Mouse (Mus musculus) MEL (cell line): ENCODE data around the gene Dnaja4. TPM values are rescaled to one million over a fixed set of nuclear protein-coding genes. Genes with fewer than 3 reads are reported as not detected.

Source experiments
- DNase-seq: peaks from one replicate; pipeline ENCODE4 v3.0.0; 2011; ENCODE audit warnings: low read depth, low spot score
- H3K27ac ChIP-seq: 2 replicates; pipeline ENCODE4 v1.5.1; 2012; ENCODE audit warnings: low read depth, mild to moderate bottlenecking, control low read depth, low read length, moderate library complexity; ENCODE audit not compliant: control insufficient read depth
- H3K27me3 ChIP-seq, 2 experiments: fragments of 150-350 bp in 1 of 2; sonication (generic) in 1 of 2; 2 replicates each; pipeline ENCODE4 v1.6.1; 2012; ENCODE audit warnings: low read length in 2 of 2, mild to moderate bottlenecking in 2 of 2, improper control_type of control experiment in 1 of 2, moderate library complexity in 1 of 2; ENCODE audit not compliant: insufficient read depth in 2 of 2, control insufficient read depth in 1 of 2
- H3K36me3 ChIP-seq, 2 experiments: 2 replicates each; pipeline ENCODE4 v1.6.1; 2012 to 2014; ENCODE audit warnings: low read length in 2 of 2, improper control_type of control experiment in 1 of 2, inconsistent platforms in 1 of 2, mild to moderate bottlenecking in 1 of 2; ENCODE audit not compliant: insufficient read depth in 2 of 2, control insufficient read depth in 1 of 2
- H3K4me1 ChIP-seq, 2 experiments: fragments of 150-350 bp in 1 of 2; sonication (generic) in 1 of 2; 2 replicates each; pipeline ENCODE4 v1.6.1; 2012; ENCODE audit warnings: low read length in 2 of 2, improper control_type of control experiment in 1 of 2, mild to moderate bottlenecking in 1 of 2; ENCODE audit not compliant: insufficient read depth in 2 of 2, control insufficient read depth in 1 of 2
- H3K4me3 ChIP-seq, 2 experiments: fragments of 150-350 bp in 1 of 2; sonication (generic) in 1 of 2; 2 replicates each; pipeline ENCODE4 v1.5.1; 2012; ENCODE audit warnings: low read depth in 2 of 2, low read length in 2 of 2, mild to moderate bottlenecking in 2 of 2, moderate library complexity in 2 of 2, control low read depth in 1 of 2, improper control_type of control experiment in 1 of 2; ENCODE audit not compliant: control insufficient read depth in 1 of 2, insufficient read depth in 1 of 2
- H3K79me2 ChIP-seq: 2 replicates; pipeline ENCODE4 v1.6.1; 2012; ENCODE audit warnings: mild to moderate bottlenecking, low read length, moderate library complexity; ENCODE audit not compliant: control insufficient read depth, poor library complexity, insufficient read depth
- H3K9ac ChIP-seq: 2 replicates; pipeline ENCODE4 v1.6.1; 2012; ENCODE audit warnings: low read depth, mild to moderate bottlenecking, control low read depth, low read length, moderate library complexity; ENCODE audit not compliant: control insufficient read depth, poor library complexity, severe bottlenecking
- H3K9me3 ChIP-seq: fragments of 150-350 bp; sonication (generic); replicated peaks from 2 replicates; pipeline ENCODE4 v1.6.1; 2012; ENCODE audit warnings: mild to moderate bottlenecking, low read length, improper control_type of control experiment, moderate library complexity; ENCODE audit not compliant: insufficient read depth
- BHLHE40 ChIP-seq: IDR thresholded peaks from 2 replicates; pipeline ENCODE4 v1.6.1; 2012; ENCODE audit warnings: low read depth, mild to moderate bottlenecking, inconsistent platforms, low read length, improper control_type of control experiment, borderline replicate concordance
- CHD1 ChIP-seq: IDR thresholded peaks from 2 replicates; pipeline ENCODE4 v1.6.1; 2012; ENCODE audit warnings: low read depth, mild to moderate bottlenecking, inconsistent platforms, low read length, improper control_type of control experiment
- E2F4 ChIP-seq: IDR thresholded peaks from 2 replicates; pipeline ENCODE4 v1.6.1; 2011; ENCODE audit warnings: low read depth, low read length, improper control_type of control experiment, borderline replicate concordance
- EP300 ChIP-seq, 2 experiments: IDR thresholded peaks; 2 replicates each; pipeline ENCODE4 v1.6.1; 2011; ENCODE audit warnings: improper control_type of control experiment in 2 of 2, low read length in 2 of 2, low read depth in 1 of 2, mild to moderate bottlenecking in 1 of 2
- GABPA ChIP-seq: IDR thresholded peaks from 2 replicates; pipeline ENCODE4 v1.6.1; 2012; ENCODE audit warnings: low read depth, mild to moderate bottlenecking, inconsistent platforms, low read length, improper control_type of control experiment, moderate library complexity
- GATA1 ChIP-seq: IDR thresholded peaks from 2 replicates; pipeline ENCODE4 v1.6.1; 2011; ENCODE audit warnings: low read depth, low read length, improper control_type of control experiment
- HCFC1 ChIP-seq: IDR thresholded peaks from 2 replicates; pipeline ENCODE4 v1.6.1; 2012; ENCODE audit warnings: low read depth, mild to moderate bottlenecking, inconsistent platforms, low read length, improper control_type of control experiment, moderate library complexity
- JUND ChIP-seq: IDR thresholded peaks from 2 replicates; pipeline ENCODE4 v1.6.1; 2011; ENCODE audit warnings: low read depth, mild to moderate bottlenecking, improper control_type of control experiment, low read length
- KAT2A ChIP-seq: conservative IDR thresholded peaks from 2 replicates; pipeline ENCODE4 v1.6.1; 2012; ENCODE audit warnings: low read depth, low read length, improper control_type of control experiment, inconsistent platforms
- MAX ChIP-seq: IDR thresholded peaks from 2 replicates; pipeline ENCODE4 v1.6.1; 2011; ENCODE audit warnings: low read length, improper control_type of control experiment
- MXI1 ChIP-seq: IDR thresholded peaks from 2 replicates; pipeline ENCODE4 v1.6.1; 2011; ENCODE audit warnings: mild to moderate bottlenecking, low read depth, low read length, improper control_type of control experiment
- MYB ChIP-seq: IDR thresholded peaks from 2 replicates; pipeline ENCODE4 v1.6.1; 2011; ENCODE audit warnings: mild to moderate bottlenecking, low read depth, low read length, improper control_type of control experiment
- MYC ChIP-seq: IDR thresholded peaks from 2 replicates; pipeline ENCODE4 v1.6.1; 2011; ENCODE audit warnings: low read depth, mild to moderate bottlenecking, low read length, improper control_type of control experiment, moderate library complexity
- NRF1 ChIP-seq: IDR thresholded peaks from 2 replicates; pipeline ENCODE4 v1.6.1; 2014; ENCODE audit warnings: low read depth, mild to moderate bottlenecking, inconsistent platforms, low read length, improper control_type of control experiment, moderate library complexity; ENCODE audit not compliant: poor library complexity, insufficient read depth, severe bottlenecking
- POLR2AphosphoS2 ChIP-seq: IDR thresholded peaks from 2 replicates; pipeline ENCODE4 v1.6.1; 2011; ENCODE audit warnings: low read length, improper control_type of control experiment
- RAD21 ChIP-seq: IDR thresholded peaks from 2 replicates; pipeline ENCODE4 v1.6.1; 2011; ENCODE audit warnings: mild to moderate bottlenecking, low read depth, low read length, improper control_type of control experiment
- RCOR1 ChIP-seq: IDR thresholded peaks from 2 replicates; pipeline ENCODE4 v1.6.1; 2012; ENCODE audit warnings: low read depth, mild to moderate bottlenecking, inconsistent platforms, low read length, improper control_type of control experiment
- SMC3 ChIP-seq: IDR thresholded peaks from 2 replicates; pipeline ENCODE4 v1.6.1; 2011; ENCODE audit warnings: low read depth, low read length, improper control_type of control experiment
- USF1 ChIP-seq: IDR thresholded peaks from 2 replicates; pipeline ENCODE4 v1.6.1; 2014; ENCODE audit warnings: low read depth, mild to moderate bottlenecking, inconsistent platforms, low read length, improper control_type of control experiment, moderate library complexity
- USF2 ChIP-seq, 2 experiments: IDR thresholded peaks; 2 replicates each; pipeline ENCODE4 v1.6.1; 2011 to 2012; ENCODE audit warnings: improper control_type of control experiment in 2 of 2, low read length in 2 of 2, borderline replicate concordance in 1 of 2, inconsistent platforms in 1 of 2, low read depth in 1 of 2, mild to moderate bottlenecking in 1 of 2; ENCODE audit not compliant: insufficient read depth in 1 of 2
- ZC3H11A ChIP-seq: IDR thresholded peaks from 2 replicates; pipeline ENCODE4 v1.6.1; 2012; ENCODE audit warnings: low read depth, mild to moderate bottlenecking, inconsistent platforms, low read length, improper control_type of control experiment
- ZMIZ1 ChIP-seq: IDR thresholded peaks from 2 replicates; pipeline ENCODE4 v1.6.1; 2012; ENCODE audit warnings: low read depth, mild to moderate bottlenecking, inconsistent platforms, low read length, improper control_type of control experiment, moderate library complexity
- ZNF384 ChIP-seq: IDR thresholded peaks from 2 replicates; pipeline ENCODE4 v1.6.1; 2012; ENCODE audit warnings: low read depth, mild to moderate bottlenecking, inconsistent platforms, low read length, improper control_type of control experiment
- polyA plus RNA-seq, 2 experiments: library from polyadenylated mRNA; stranded (reverse) in 1 of 2; unstranded in 1 of 2; fragments of >175 nt in 1 of 2; fragments of >200 nt in 1 of 2; gene quantifications; 2 replicates each; pipeline versions ENCODE4 v1.2.1 to v1.2.4; 2012; ENCODE audit warnings: low replicate concordance in 2 of 2, low read depth in 1 of 2; ENCODE audit not compliant: insufficient read length in 2 of 2, insufficient read depth in 1 of 2, missing spikeins in 1 of 2
- total RNA-seq: library from RNA; depleted of rRNA; stranded (reverse); fragments of 300-350 nt; gene quantifications from 2 replicates; pipeline ENCODE4 v1.2.3, GENCODE M21; 2012

Dnaja4 gene
- total and polyA plus RNA-seq, 3 experiments, result 10.9 to 13.0 TPM; not detected in 1

DNA sequence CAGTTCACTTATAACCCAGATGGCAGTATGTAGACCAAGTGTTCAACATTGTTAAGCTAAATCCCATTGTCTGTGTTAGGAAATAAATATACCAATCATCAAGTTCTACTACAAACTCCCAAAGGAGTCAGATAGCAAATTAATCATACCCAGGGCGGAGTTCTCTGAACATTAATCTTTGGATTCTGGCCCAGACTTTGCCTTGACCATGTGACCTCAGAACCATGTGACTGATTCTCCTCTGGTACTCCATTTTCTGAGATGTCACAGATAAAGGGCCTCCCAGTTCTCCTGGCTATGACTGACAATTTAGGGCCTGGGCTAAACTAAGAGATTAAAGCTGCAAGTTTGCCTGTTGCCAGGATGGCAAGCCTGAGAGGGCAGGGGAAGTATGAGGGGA is 49.3 kb upstream of the Dnaja4 start (continued):
- TF ChIP-seq RAD21 (no peak), MAX (peak; percentile 93), KAT2A (no peak), USF1 (peak; percentile 96), BHLHE40 (no peak), EP300 (IDR thresholded peaks at IDR 0.05; ENCODE audit: low read depth in 1 of 2, low read length in 2 of 2) (peak in 1 of 2 experiments; percentile 21; a peak in 2 of 4 replicates)

DNA sequence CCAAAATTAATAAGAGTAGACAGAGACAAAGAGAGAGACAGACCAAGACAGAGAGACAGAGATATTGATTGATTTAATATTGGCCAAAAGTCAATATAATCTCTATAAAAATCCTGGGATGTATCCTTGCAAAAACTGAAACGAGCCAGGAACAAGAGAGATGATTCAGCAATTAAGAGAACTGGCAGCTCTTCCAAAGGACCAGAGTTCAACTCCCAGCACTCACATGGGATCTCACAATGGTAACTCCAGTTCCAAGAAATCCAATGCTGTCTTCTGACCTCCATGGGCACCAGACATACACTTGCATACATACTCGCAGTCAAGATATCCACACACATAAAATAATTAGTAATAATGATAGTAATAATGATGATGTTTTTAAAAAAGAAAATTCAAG is 45.9 kb upstream of the Dnaja4 start:
- Histone ChIP-seq H3K36me3 (peaks cover 0 to 6% of the 10 kb centered on the region in 2 experiments; a peak in 2 of 4 replicates), H3K9me3 (no peaks in the 10 kb centered on the region), H3K9ac (no peak overlapping the region), H3K4me3 (no peak overlapping the region), H3K4me1 (peaks cover 3 to 11% of the 10 kb centered on the region in 2 experiments; a peak in 3 of 4 replicates), H3K27me3 (no peaks in the 10 kb centered on the region; a peak in 1 of 4 replicates), H3K79me2 (no peaks in the 10 kb centered on the region), H3K27ac (no peak overlapping the region)
- TF ChIP-seq BHLHE40, result no peak
- no peak for TF ChIP-seq SMC3
- no peak for TF ChIP-seq JUND
- TF ChIP-seq GABPA, result no peak
- TF ChIP-seq ZNF384, result no peak
- TF ChIP-seq USF1, result no peak
- TF ChIP-seq GATA1, result no peak
- TF ChIP-seq MYB, result no peak
- no peak for TF ChIP-seq ZMIZ1
- no peak for TF ChIP-seq NRF1
- no peak for TF ChIP-seq MYC
- TF ChIP-seq E2F4, result no peak
- no peak for TF ChIP-seq RCOR1
- no peak for TF ChIP-seq MAX
- TF ChIP-seq KAT2A, result no peak
- TF ChIP-seq MXI1, result no peak
- TF ChIP-seq HCFC1, result no peak
- DNase-seq, result no peak

DNA sequence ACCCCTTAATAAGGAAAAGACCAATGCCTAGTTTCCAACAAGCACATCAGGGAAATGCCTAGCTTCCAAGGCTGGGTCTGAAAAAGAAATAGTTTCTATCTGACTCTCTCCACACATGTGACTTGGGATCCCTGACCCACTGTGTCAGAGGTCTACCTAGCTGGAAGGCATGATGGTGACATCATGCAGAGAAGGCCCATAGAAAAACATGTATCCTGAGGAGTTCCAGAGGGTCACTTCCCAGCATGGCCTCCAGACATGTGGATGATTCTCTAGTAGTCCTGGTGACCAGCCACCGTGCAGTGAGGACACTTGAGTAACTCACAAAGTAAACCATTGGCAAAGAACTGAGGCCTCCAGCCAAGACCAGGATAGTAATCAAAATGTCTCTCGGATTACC is 42.8 kb upstream of the Dnaja4 start:
- no peak overlapping the region for H3K4me3 ChIP-seq
- TF ChIP-seq ZC3H11A (no peak), BHLHE40 (no peak), E2F4 (no peak), EP300 (IDR thresholded peaks at IDR 0.05; ENCODE audit: low read depth in 1 of 2, low read length in 2 of 2) (no peak), ZNF384 (no peak), POLR2AphosphoS2 (no peak), CHD1 (no peak), USF2 (IDR thresholded peaks at IDR 0.05; ENCODE audit: borderline replicate concordance in 1 of 2, insufficient read depth in 1 of 2, low read depth in 1 of 2, low read length in 2 of 2) (no peak)
- H3K27me3 ChIP-seq, result no peaks in the 10 kb centered on the region; a peak in 1 of 4 replicates
- H3K79me2 ChIP-seq, result no peaks in the 10 kb centered on the region
- H3K9me3 ChIP-seq, result no peaks in the 10 kb centered on the region
- H3K4me1 ChIP-seq, result no peaks in the 10 kb centered on the region; a peak in 2 of 4 replicates
- no peak overlapping the region for H3K9ac ChIP-seq
- no peak overlapping the region for H3K27ac ChIP-seq
- no peak for DNase-seq
- no peaks in the 10 kb centered on the region; a peak in 1 of 4 replicates for H3K36me3 ChIP-seq
